Mouse (Mus musculus) liver (tissue): ENCODE results near the gene Zfp60.
A peak's percentile ranks its signal among the peaks of the same experiment; 100 is the strongest.
"Not testable (repeated sequence)": the region's sequence is repeated elsewhere in the genome, so short reads cannot be mapped to it uniquely, and the experiment has no call there.

Source experiments
- DNase-seq: peaks from one replicate; pipeline ENCODE4 v3.0.0-alpha.2; 2020; ENCODE audit warnings: mixed read lengths

The Zfp60 gene

GRCm38 (mm10) chr7:27731281-27731883 is at the start of gene Zfp60:
Zfp60 (plus strand) TSS chr7:27731389.
- DNase-seq = peak; percentile 81

- no peak for DNase-seq
Measured at GRCm38 (mm10) chr7:27683218-27683617, 48.0 kb upstream of the Zfp60 start.

- DNase-seq = no peak
Measured at GRCm38 (mm10) chr7:27685220-27685619, 46.0 kb upstream of the Zfp60 start.

GRCm38 (mm10) chr7:27685681-27686080 is 45.5 kb upstream of the Zfp60 start:
- DNase-seq = no peak

GRCm38 (mm10) chr7:27687043-27687442 is 44.1 kb upstream of the Zfp60 start:
- no peak for DNase-seq

GRCm38 (mm10) chr7:27687836-27688235 is 43.4 kb upstream of the Zfp60 start:
- DNase-seq = no peak

- DNase-seq = no peak
Measured at GRCm38 (mm10) chr7:27688246-27688788, 42.9 kb upstream of the Zfp60 start.

GRCm38 (mm10) chr7:27688815-27689612 is 42.2 kb upstream of the Zfp60 start, which contains the start of gene Zfp607b:
Zfp607b (plus strand) TSS chr7:27689340.
- DNase-seq = peak; percentile 94

GRCm38 (mm10) chr7:27691076-27691475 is 40.1 kb upstream of the Zfp60 start:
- peak; percentile 43 for DNase-seq

GRCm38 (mm10) chr7:27696711-27697110 is 34.5 kb upstream of the Zfp60 start:
- DNase-seq = no peak

- DNase-seq = no peak
Measured at GRCm38 (mm10) chr7:27710402-27710801, 20.8 kb upstream of the Zfp60 start.

- DNase-seq = no peak
Measured at GRCm38 (mm10) chr7:27721951-27722350, 9.2 kb upstream of the Zfp60 start.

GRCm38 (mm10) chr7:27725566-27726538 is 5.3 kb upstream of the Zfp60 start:
- peak; percentile 31 for DNase-seq

GRCm38 (mm10) chr7:27727471-27727870 is 3.7 kb upstream of the Zfp60 start:
- no peak for DNase-seq

- DNase-seq = no peak
Measured at GRCm38 (mm10) chr7:27731946-27732345, 757 bp downstream of the Zfp60 start.

- DNase-seq = no peak
Measured at GRCm38 (mm10) chr7:27732508-27732907, 1.3 kb downstream of the Zfp60 start.

GRCm38 (mm10) chr7:27735457-27735856 is 4.3 kb downstream of the Zfp60 start:
- no peak for DNase-seq

- no peak for DNase-seq
Measured at GRCm38 (mm10) chr7:27756351-27757047, 25.3 kb downstream of the Zfp60 start.

GRCm38 (mm10) chr7:27757048-27757375 is 25.8 kb downstream of the Zfp60 start:
- DNase-seq = no peak

- DNase-seq = peak; percentile 18
Measured at GRCm38 (mm10) chr7:27765176-27765886, 34.1 kb downstream of the Zfp60 start.

- DNase-seq = no peak
Measured at GRCm38 (mm10) chr7:27789306-27789705, 58.1 kb downstream of the Zfp60 start.

GRCm38 (mm10) chr7:27793865-27794264 is 62.7 kb downstream of the Zfp60 start:
- not testable (repeated sequence) for DNase-seq
